Mouse (Mus musculus) erythroblast, adult 5-6 weeks (primary cell): Measurements from ENCODE around the gene Gm11115. TPM values are rescaled to one million over a fixed set of nuclear protein-coding genes. Genes with fewer than 3 reads are reported as not detected.

Experiments
- ATAC-seq: replicated peaks from 2 replicates; pipeline ENCODE4 v1.8.0; 2016; ENCODE audit warnings: moderate number of reproducible peaks, mild to moderate bottlenecking, moderate TSS enrichment, inconsistent platforms; ENCODE audit not compliant: poor library complexity, low FRiP score, severe bottlenecking
- total RNA-seq, 2 experiments: library from RNA; stranded (forward) in 1 of 2; stranded (reverse) in 1 of 2; fragments of 150-400 nt in 1 of 2; fragments of 200-764, 138-1000 nt in 1 of 2; gene quantifications; 2 replicates each; pipeline versions ENCODE4 v1.2.3 to v1.2.4; 2015 to 2017; ENCODE audit warnings: low replicate concordance in 2 of 2

The Gm11115 gene
- not detected in 2 replicates for total RNA-seq (2015; ENCODE audit: low replicate concordance)
- total RNA-seq (2017; ENCODE audit: low replicate concordance) = not detected in 2 replicates

DNA sequence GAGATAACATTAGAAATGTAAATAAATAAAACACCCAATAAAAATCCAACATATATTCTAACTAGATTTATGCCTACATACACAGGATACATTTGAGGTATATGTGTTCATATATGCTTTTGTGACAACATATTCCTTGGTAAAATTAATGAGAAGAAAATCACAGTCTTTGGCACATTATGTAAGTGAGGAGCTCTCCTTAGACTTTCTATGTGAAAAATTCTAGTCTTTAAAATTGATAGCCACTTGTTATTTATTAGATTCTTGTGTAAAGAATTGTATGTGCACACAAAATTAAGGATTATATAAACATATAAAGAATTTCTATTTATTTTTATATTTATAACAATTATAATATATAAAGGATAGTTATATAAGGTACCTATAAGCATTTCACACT is at the start of gene Gm11115:
Gene Gm11115 (minus strand): TSS at position 101 of the 400 bp plus-strand sequence.
- no peak for ATAC-seq

DNA sequence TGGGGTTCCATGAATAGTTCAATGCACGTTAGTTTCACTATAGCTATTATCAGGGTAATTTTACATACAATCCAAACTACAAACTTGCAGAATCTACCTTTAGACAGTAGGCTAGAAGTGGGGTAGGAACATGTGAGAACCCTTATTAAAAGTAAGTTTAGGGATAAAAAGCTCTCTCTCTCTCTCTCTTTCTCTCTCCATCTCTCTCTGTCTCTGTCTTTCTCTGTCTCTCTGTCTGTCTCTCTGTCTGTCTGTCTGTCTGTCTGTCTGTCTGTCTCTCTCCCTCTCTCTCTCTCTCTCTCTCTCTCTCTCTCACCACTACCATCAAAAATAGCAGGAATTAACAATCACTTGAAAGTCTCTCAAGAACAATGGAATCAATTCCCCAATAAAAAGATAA is 42.5 kb downstream of the Gm11115 start, which contains the start of gene Gm11116:
Gene Gm11116 (minus strand): TSS at position 101 of the 400 bp plus-strand sequence.
- no peak for ATAC-seq

Other genes starting within 250 kb of the Gm11115 start
- not detected in 2 replicates for gene Csn3, start 228.5 kb downstream of the Gm11115 start, total RNA-seq (2015; ENCODE audit: low replicate concordance)
- not detected in 2 replicates for gene Csn3, start 228.5 kb downstream of the Gm11115 start, total RNA-seq (2017; ENCODE audit: low replicate concordance)
- not detected in 2 replicates for gene 2310003L06Rik, start 184.6 kb downstream of the Gm11115 start, total RNA-seq (2015; ENCODE audit: low replicate concordance)
- gene 2310003L06Rik, start 184.6 kb downstream of the Gm11115 start, total RNA-seq (2017; ENCODE audit: low replicate concordance) = not detected in 2 replicates
- not detected in 2 replicates for gene Gm28434, start 184.6 kb downstream of the Gm11115 start, total RNA-seq (2015; ENCODE audit: low replicate concordance)
- not detected in 2 replicates for gene Gm28434, start 184.6 kb downstream of the Gm11115 start, total RNA-seq (2017; ENCODE audit: low replicate concordance)
- not detected in 2 replicates for gene Cabs1, start 174.7 kb downstream of the Gm11115 start, total RNA-seq (2015; ENCODE audit: low replicate concordance)
- gene Cabs1, start 174.7 kb downstream of the Gm11115 start, total RNA-seq (2017; ENCODE audit: low replicate concordance) = not detected in 2 replicates
- not detected in 2 replicates for gene Smr3a, start 151.6 kb downstream of the Gm11115 start, total RNA-seq (2015; ENCODE audit: low replicate concordance)
- not detected in 2 replicates for gene Smr3a, start 151.6 kb downstream of the Gm11115 start, total RNA-seq (2017; ENCODE audit: low replicate concordance)
- not detected in 2 replicates for gene Smr2, start 67.5 kb downstream of the Gm11115 start, total RNA-seq (2015; ENCODE audit: low replicate concordance)
- not detected in 2 replicates for gene Smr2, start 67.5 kb downstream of the Gm11115 start, total RNA-seq (2017; ENCODE audit: low replicate concordance)
- gene Gm11116, start 42.6 kb downstream of the Gm11115 start, total RNA-seq (2015; ENCODE audit: low replicate concordance) = not detected in 2 replicates
- gene Gm11116, start 42.6 kb downstream of the Gm11115 start, total RNA-seq (2017; ENCODE audit: low replicate concordance) = not detected in 2 replicates
- not detected in 2 replicates for gene Gm7714, start 114.8 kb upstream of the Gm11115 start, total RNA-seq (2015; ENCODE audit: low replicate concordance)
- gene Gm7714, start 114.8 kb upstream of the Gm11115 start, total RNA-seq (2017; ENCODE audit: low replicate concordance) = not detected in 2 replicates
- gene Prol1, start 163.2 kb upstream of the Gm11115 start, total RNA-seq (2015; ENCODE audit: low replicate concordance) = not detected in 2 replicates
- not detected in 2 replicates for gene Prol1, start 163.2 kb upstream of the Gm11115 start, total RNA-seq (2017; ENCODE audit: low replicate concordance)
- gene Amtn, start 222.0 kb upstream of the Gm11115 start, total RNA-seq (2015; ENCODE audit: low replicate concordance) = not detected in 2 replicates
- gene Amtn, start 222.0 kb upstream of the Gm11115 start, total RNA-seq (2017; ENCODE audit: low replicate concordance) = not detected in 2 replicates